Mouse (Mus musculus) 416B (cell line): ENCODE measurements around the gene Nfix.
"Not testable (repeated sequence)": the region's sequence is repeated elsewhere in the genome, so short reads cannot be mapped to it uniquely, and the experiment has no call there.

ENCODE experiments used
- DNase-seq: peaks from one replicate; pipeline ENCODE4 v3.0.0; 2011; ENCODE audit warnings: low read depth

Gene Nfix

DNA sequence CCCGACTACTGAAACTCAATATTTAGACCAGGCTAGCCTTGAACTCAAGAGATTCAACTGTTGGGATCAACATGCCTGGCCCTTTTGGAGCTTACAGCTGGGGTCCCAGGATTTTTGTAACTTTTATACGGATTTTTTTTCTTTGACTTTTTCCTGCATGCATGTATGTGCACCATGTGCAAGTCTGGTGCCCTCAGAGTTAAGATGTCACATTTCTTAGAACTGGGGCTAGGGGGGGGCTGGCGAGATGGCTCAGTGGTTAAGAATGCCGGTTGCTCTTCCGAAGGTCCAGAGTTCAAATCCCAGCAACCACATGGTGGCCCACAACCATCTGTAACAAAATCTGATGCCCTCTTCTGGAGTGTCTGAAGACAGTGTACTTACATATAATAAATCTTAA lies 99.6 kb downstream of the Nfix start:
- peak; percentile 75 for DNase-seq

DNA sequence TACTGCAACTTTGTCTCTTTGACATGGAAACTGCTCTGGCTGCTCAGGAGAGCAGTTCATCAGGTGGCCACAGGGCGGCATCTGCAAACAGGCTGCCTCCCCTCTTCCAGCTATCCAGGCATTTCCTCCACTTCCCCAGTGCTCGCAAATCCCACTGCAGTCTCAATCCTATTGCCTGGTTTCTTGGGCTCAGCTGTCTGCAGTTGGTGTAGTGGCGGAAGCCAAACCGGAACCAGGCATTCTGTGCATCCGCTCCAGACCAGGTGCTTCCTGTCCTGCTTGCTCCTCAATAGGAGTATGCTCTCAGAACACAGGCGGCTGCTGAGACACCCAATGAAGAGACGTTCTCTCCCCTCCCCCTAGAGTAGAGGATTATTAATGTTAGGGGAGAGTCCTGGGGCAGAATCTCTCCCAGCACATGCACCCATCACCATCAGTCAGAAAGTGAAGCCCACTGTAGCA lies 100.3 kb downstream of the Nfix start:
- DNase-seq = peak; percentile 99

DNA sequence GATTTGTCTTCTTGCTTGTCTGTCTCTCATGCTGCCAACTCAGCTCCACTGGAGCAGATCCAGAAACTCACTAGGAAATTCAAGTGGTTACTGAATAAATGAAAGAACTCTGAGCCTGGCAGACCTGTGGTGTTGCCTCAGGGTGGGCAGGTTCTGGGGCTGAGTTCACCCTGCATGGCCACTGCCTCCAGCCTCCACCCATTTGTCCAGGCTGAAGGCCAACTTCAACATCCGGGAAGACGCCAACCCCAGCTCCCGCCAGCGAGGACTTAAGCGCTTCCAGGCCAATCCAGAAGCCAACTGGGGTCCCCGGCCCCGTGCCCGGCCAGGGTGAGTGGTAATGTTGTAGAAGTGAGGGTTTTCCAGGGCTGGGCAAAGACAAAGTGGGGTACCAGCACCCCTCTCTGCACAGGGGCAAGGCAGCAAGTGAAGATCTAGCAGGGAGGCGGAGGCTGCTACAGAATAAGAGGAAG lies 101.2 kb downstream of the Nfix start:
- DNase-seq = peak; percentile 49

DNA sequence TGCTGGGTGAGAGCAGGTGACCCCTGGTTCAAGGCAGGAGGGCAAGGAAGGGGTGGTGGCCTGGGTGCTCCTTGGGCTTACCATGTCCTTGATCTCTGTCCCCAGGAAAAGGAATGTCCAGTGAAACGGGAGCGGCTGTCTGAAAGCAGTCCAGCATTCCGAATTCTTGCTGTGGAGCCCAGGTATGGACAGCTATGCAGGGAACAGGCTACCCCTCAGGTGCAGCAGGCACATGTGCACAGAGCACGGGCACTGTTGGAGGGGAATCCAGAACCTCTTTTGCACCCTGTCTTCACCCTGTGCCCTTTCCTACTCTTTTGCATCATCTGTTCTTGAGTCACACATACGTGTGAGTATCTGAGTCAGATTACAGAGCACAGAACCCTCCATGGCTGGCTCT lies 101.9 kb downstream of the Nfix start:
- DNase-seq = no peak

DNA sequence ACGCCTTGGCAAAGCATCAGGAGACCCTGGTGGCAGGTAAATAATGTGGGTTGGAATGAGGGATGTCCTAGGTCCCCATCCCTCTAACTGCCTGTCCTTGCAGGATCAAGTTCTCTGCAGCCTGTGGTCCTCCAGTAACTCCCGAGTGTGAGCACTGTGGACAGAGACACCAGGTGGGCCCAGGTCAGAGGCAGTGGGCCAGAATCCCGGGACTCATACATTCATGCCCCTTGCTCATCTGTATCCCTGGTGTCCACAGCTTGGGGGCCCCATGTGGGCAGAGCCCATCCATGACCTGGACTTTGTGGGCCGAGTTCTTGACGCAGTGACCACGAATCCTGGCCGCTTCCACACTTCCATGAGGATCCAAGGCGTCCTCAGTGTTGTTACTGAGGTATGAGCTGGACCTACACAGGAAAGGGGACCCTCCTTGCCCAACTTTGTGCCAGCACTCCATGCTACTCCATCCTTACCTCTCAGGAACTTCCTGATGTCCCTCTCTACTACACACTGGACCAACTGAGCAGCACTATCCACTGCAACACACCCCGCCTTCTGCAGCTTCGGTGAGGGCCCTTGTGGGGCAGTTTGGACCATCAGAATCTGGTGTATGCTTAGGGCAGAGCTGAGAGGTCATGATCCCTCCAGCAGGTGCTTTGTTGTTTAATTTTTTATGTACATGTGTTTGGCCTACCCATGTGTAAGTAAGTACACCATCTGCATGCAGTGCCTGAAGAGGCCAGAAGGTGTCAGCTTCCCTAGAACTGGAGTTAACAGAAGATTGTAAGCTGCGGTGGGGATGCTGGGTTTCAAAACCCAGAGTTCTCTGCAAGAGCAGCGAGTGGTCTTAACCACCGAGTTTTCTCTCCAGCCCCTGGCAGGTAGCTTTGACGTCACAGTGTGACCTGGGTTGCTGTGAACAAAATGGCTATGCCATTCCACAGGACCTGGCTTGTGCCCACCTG lies 102.7 kb downstream of the Nfix start:
- DNase-seq = peak; percentile 83

DNA sequence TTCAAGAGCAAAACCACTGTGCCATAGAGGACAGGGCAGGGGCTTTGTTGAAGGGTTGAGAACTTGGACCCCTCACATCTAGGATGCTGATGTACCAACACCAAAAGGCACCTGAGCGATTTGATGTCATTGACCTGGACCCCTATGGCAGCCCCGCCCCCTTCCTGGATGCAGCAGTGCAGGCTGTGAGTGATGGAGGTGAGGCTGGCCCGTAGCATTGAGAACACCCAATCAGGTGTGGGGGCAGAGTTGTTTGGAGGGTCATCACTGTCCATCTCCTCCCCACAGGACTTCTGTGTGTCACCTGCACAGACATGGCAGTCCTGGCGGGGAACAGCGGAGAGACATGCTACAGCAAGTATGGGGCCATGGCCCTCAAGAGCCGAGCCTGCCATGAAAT lies 105.0 kb downstream of the Nfix start:
- DNase-seq = no peak

DNA sequence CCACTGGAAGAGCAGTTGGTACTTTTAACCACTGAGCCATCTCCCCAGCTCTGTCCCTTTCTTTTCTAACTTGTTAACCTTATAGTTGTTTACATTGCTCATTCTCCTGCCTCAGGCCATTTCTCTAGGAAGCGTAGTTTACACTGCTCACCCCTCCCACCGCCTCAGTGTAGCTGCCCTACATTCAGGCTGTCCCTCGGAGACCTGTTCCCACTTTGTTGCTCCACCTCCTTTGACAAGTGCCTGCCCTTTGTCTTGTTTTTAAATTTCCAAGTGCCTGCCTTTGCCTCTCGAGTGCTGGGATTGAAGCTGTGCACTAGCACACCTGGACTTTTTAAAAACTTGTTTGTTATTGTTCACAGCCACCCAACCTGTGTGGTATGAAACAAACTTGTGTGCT lies 106.8 kb downstream of the Nfix start:
- no peak for DNase-seq

DNA sequence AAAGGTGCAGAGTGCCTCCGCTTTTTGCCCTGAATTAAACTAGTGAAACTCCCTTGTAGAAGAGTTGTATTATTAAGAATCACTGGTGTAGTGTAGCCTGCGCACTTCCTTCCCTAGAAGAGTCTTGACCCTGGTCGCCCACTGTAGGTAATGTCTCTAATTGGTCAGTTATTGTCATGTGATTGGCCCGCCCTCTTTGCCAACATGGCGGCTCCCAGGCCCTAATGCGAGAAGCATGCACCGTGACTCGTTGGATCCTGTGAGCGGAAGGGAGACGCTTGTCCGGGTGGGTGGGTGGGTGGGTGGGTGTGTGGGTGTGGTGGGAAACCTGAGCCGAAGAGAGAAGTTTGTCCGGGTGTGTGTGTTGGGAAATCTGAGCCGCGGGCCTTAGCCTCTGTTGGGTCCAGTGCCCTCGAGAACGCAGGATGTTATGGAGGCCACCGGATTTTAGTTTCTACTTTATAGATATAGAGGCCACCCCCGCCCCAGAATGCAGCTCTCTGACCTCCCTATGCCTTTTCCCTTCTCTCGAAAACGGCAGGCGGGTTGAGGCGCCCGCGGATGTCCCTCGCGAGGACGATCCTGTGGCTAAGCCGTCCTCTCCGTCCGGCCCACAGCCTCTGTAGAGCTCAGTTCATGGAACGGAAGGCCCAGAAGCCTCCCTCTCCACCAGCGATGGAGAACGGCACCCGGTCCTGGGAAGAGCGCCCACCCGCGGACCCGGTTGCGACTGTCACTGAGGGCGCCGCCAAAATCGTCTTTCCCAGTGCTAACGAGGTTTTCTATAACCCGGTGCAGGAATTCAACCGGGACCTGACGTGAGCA lies 110.8 kb downstream of the Nfix start:
- DNase-seq = peak; percentile 96

DNA sequence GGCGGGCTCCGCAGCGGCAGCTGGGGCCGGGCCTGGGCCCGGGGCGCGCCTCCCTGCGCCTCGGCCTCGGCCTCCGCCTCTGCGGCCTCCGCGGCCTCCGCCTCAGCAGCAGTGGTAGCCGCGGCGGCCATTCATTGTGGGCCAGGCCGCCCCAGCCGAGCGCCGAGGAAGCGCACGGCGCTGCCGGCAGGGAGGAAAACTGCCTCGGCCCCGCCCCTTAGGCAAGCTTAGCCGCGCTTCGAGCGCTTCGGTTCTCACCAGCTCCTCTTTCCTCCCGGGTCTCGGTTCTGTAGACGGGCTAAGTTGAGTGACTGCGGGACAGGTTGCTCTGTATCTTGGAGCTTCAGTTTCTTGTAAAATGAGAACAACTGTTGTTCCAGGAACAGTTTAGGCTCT lies 112.4 kb downstream of the Nfix start, which contains the start of gene Nacc1:
Gene Nacc1 (minus strand): TSS at position 158 of the 396 bp plus-strand sequence.
- peak; percentile 86 for DNase-seq

DNA sequence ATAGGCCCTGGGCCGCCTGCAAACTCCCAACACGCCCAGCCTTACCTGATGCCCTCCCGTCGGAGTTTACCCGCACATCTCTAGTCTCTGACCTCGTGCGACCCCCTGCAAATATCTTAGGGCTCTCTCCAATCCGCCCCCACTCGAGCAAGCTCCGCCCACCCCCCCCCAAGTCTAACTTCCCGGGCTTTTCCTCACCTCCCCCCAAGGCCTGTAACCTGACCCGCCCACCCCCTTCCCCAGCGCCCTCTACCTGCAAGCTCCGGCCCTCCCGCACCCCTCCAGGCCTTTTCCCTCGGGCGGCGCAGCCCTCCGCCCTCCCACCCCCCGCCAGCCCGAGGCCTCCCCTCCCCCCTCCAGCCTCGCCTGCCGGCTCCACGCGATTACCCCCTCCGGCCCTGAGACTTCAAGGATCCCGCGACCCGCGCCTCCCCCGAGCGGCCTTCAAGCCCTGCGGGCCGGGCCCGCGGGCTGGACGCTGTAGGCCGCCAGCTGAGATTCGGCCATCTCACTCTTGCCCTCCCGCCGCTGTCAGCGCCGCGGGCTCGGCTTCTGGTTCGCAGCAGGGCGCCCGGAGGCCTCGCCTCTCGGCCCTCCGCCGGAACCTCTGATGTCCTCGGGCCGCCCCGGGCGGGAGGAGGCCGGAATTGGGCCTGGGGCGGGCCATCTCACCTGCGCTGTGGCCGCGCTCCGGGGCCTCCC lies 113.0 kb downstream of the Nfix start:
- peak; percentile 80 for DNase-seq

DNA sequence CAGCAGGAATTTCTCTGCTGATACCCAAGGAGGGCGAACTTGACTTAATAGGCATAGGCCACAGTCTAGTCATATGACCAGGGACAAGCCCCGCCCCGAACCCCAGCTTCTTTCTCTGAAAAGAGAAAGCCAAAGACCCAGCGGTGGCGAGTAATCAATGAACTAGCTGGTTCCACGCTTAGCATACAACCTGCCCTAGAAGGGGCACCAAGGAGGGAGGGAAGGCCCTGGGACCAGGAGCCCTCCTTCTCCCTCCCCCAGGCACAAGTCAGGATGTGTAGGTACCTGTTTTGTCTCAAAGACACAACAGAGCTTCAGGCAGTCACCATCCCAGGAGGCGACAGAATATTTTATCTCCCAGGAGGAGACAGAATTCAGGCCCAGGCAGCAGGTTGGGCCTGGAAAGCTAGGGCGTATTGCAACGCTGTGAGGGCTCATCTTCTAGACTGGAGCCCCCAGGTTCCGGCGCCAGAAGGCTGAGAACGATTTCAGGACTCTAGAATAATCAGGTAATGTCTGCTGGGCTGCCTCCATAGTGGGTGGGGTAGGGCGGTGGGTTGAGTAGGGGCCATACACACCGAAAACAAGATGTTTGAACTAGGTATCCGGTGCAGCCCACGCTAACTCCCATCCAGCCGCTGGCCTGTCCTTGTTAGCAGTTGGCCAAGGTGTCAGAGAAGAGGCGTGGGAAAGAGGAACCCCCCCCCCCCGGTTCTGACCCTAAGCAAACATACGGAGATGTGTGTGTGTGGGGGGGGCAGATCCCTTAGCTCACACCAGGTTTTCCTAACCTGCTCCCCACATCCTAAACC lies 113.7 kb downstream of the Nfix start, which contains the start of gene Trmt1:
Gene Trmt1 (plus strand): TSS at position 117 of the 812 bp plus-strand sequence.
- peak; percentile 78 for DNase-seq

DNA sequence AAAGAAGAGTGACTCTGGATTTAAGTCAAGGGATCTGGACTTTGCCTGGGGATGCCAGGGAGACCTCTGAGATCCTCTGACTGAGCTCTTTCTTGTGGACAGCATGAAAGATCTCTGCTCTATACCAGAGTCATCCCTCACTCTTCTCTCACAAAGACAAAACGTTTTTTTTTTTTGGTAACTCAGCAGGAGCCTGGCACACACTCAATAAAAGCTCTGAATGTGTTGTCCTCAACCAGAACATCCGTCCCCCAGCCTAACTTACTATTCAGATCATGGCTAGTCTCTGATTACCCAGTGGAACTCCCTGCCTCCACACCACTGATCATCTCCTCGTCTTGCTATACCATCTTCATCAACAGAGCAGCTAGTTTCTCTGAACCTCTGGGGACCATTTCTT lies 115.6 kb downstream of the Nfix start:
- no peak for DNase-seq

DNA sequence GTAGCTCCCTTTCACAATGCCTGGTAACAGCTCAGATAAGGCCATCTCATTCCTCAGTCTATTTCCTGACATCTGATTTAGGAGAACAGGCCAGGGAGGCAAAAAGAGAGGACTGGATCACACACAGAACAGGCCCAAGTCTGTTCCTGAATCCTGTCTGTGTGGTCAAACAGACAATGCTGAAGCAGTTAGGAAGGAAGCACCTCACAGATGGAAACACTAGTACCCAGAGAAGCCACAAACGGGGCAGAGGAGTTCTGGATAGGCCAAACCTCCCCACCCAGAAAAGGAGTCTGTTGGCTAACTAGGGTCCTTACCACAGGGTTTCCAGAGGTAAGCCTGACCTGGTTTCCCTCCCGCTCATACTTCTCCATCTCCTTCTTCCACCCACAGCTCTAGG lies 117.9 kb downstream of the Nfix start:
- DNase-seq = peak; percentile 70

DNA sequence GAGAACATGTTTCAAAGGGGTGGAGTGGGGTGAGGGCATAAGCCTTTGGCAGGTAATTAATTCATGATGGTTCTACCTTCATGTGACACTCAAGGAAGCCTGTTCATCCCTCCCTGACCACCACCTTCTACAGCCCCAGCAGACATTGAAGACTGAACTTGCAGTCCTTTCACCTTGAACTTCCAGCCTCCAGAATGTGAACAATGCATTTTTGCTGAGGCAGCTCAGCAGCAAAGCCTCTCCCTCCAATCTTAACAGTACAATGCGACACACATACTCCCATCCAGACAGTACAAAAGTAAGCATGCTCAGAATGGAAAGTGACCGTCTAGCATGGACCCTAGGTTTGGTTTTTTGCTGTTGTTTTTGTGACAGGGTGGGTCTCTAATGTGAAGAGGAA lies 118.7 kb downstream of the Nfix start:
- no peak for DNase-seq

DNA sequence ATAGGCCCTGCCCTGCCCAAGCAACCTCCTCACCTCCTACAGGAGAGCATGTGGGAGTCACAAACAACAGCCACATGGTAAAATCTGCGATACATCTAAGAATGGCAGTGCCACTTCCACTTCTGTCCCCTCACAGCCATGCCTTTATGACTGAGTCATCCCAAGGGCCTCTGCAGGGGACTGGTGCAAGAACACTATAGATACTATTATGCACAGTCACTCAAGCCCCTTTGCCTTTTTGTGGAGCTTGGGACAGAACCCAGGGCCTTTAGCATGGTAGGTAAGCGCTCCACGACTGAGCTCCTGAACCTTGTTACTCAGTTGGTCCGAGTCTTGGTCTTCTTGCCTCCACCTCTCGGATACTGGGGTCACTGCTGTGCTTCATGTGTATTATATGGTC lies 122.8 kb downstream of the Nfix start:
- DNase-seq = no peak

DNA sequence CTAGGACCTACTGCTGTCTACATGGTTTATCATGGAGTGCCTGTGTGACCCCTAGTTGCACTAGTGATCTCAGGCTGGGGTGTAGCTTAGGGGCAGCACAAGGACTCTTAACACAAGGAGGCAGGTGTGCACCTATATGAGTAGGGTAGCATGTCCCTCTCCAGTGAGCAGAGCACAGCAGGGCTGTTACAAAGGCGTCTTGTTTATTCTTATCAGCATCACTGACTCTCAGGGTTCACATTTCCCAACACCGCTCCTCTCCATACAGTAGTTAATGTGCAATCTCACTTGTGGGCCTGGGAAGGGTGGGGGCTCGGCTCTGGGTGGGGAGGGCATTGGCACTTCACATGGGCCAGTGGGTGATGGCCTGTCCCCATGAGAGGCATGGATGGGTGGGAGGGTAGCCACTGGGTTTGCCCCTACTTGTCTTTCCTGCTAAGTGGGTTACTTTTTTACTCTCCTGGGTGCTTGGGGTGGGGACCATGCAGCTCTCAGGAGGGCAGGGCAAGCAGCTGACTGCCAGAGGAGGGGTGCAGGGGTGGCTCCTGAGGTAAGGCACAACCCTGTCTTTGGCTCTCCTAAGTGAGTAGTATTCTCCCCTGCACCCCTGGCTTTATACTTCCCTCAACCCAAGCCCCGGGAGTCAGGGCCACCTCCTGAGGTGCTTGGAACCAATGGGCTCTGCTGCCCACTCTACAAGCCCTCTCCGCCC lies 129.7 kb downstream of the Nfix start:
- not testable (repeated sequence) for DNase-seq

DNA sequence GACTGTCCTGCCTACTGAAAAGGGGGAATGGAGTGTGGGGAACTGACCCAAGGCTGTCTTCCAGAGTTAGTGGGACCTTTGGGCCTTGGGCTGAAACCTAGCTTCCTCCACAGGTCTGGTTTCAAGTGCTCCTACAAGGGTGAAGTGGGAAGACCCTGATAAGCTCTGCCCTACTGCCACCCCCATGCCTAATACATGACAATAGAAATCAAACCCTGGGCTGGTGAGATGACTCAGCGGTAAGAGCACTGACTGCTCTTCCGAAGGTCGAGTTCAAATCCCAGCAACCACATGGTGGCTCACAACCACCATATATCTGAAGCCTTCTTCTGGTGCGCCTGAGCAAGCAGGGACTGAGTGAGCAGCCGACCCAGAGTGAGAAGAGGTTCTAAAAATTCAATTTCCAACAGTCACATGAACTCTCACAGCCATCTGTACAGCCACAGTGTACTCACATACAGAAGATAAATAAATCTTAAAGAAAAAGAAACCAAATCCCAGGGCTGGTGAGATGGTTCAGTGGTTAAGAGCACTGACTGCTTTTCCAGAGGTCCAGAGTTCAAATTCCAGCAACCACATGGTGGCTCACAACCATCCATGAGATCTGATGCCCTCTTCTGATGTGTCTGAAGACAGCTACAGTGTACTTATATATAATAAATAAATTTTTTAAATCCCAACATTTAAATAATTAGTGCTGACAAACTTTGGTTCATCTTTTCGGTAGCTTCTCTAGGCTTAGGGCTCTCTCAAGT lies 131.2 kb downstream of the Nfix start:
- DNase-seq = peak; percentile 41

DNA sequence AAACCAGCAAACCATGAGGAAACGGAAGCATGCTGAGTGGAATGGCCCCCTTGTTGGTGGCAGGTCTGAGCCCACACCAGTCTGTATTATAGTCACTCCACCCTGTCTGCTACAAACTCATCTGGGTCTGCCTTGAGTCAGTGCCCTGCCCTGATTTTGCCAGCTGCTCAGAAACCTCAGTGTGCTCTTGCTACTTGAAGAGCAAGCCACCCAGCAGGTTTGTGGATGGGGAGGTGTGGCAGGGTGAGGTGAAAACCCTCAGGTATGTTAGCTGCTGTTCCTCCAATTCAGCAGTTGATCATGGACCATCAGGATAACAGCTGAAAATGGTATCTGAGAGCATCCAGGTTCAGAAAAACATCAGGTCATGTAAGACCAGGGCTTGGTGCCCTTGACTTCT lies 132.1 kb downstream of the Nfix start:
- DNase-seq = no peak

DNA sequence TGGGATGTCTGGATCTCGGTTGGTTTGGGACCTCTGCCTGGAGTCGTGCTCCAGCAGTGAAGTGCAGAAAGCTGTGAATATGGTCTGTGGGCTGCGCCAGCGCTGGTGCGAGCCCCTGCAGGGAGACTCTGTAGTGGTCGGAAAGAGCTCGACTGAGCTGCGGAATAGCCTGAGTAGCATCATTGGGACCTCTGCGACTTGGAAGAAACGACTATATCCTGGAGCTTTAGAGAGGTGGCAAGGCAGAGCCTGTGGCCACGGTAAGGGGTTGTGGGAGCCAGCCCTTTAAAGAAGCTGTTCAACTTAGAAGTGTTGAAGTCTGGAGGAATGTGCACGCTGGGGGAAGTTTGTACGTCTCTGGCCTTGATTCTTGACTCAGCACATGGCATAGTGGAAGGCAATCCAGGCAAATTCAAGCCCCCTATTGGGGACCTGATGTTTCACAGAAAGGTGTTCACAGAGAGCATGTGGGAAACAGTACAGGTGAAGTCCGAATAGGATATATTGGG lies 134.7 kb downstream of the Nfix start:
- DNase-seq = peak; percentile 69
